Mouse (Mus musculus): ENCODE measurements at regions not wholly inside any gene's neighbourhood (a gene's known extent, or its start where the extent isn't known, plus 50 kb on each side); places are given as distances from the start of the nearest gene placed in this dataset.

- DNase-seq (ENCODE audit: low spot score) (no peak), ATAC-seq (replicated peaks; ENCODE audit: low FRiP score, low read depth) (no peak)
- Histone ChIP-seq H3K27ac (no peak overlapping the region), H3K27me3 (ENCODE audit: insufficient read depth, low read length) (no peaks in the 10 kb centered on the region), H3K4me3 (replicated peaks; ENCODE audit: low read depth, low read length) (no peak overlapping the region), H3K4me2 (ENCODE audit: low read length) (no peak overlapping the region), H3K9ac (ENCODE audit: low read depth, low read length) (no peak overlapping the region), H3K9me3 (replicated peaks; ENCODE audit: low read length) (no peaks in the 10 kb centered on the region), H3K36me3 (ENCODE audit: insufficient read depth, low read length) (no peaks in the 10 kb centered on the region), H3K4me1 (replicated peaks; ENCODE audit: insufficient read depth, low read length) (no peaks in the 10 kb centered on the region)
- 79% methylated on average over 1 of the region's 1 CpGs for WGBS
- TF ChIP-seq CTCF (IDR thresholded peaks at IDR 0.05; ENCODE audit: low read depth): no peak
Measured at GRCm38 (mm10) chr17:76110856-76111255, 559.1 kb upstream of the Fam98a start.

- no peaks in the 10 kb centered on the region for H3K9me3 ChIP-seq (replicated peaks; ENCODE audit: low read length)
- no peak overlapping the region for H3K27ac ChIP-seq
- TF ChIP-seq CTCF (IDR thresholded peaks at IDR 0.05; ENCODE audit: low read depth): no peak
- no peak overlapping the region for H3K9ac ChIP-seq (ENCODE audit: low read depth, low read length)
- no peaks in the 10 kb centered on the region for H3K36me3 ChIP-seq (ENCODE audit: insufficient read depth, low read length)
- DNase-seq (ENCODE audit: low spot score) (no peak), ATAC-seq (replicated peaks; ENCODE audit: low FRiP score, low read depth) (no peak)
- no peak overlapping the region for H3K4me2 ChIP-seq (ENCODE audit: low read length)
- WGBS: 88% methylated on average over 3 of the region's 3 CpGs
- no peak overlapping the region for H3K4me3 ChIP-seq (replicated peaks; ENCODE audit: low read depth, low read length)
- H3K27me3 ChIP-seq (ENCODE audit: insufficient read depth, low read length): no peaks in the 10 kb centered on the region
- no peaks in the 10 kb centered on the region for H3K4me1 ChIP-seq (replicated peaks; ENCODE audit: insufficient read depth, low read length)
Measured at GRCm38 (mm10) chr17:76083536-76083935, 531.8 kb upstream of the Fam98a start.

GRCm38 (mm10) chr17:76081780-76082179 lies 530.0 kb upstream of the Fam98a start:
- Histone ChIP-seq H3K4me3 (replicated peaks; ENCODE audit: low read depth, low read length) (no peak overlapping the region), H3K36me3 (ENCODE audit: insufficient read depth, low read length) (no peaks in the 10 kb centered on the region), H3K4me2 (ENCODE audit: low read length) (no peak overlapping the region), H3K9ac (ENCODE audit: low read depth, low read length) (no peak overlapping the region), H3K27ac (no peak overlapping the region), H3K9me3 (replicated peaks; ENCODE audit: low read length) (no peaks in the 10 kb centered on the region), H3K4me1 (replicated peaks; ENCODE audit: insufficient read depth, low read length) (no peaks in the 10 kb centered on the region), H3K27me3 (ENCODE audit: insufficient read depth, low read length) (no peaks in the 10 kb centered on the region)
- no peak for DNase-seq (ENCODE audit: low spot score)
- TF ChIP-seq CTCF (IDR thresholded peaks at IDR 0.05; ENCODE audit: low read depth): no peak
- ATAC-seq (replicated peaks; ENCODE audit: low FRiP score, low read depth): no peak
- 78% methylated on average over 2 of the region's 2 CpGs for WGBS

DNA sequence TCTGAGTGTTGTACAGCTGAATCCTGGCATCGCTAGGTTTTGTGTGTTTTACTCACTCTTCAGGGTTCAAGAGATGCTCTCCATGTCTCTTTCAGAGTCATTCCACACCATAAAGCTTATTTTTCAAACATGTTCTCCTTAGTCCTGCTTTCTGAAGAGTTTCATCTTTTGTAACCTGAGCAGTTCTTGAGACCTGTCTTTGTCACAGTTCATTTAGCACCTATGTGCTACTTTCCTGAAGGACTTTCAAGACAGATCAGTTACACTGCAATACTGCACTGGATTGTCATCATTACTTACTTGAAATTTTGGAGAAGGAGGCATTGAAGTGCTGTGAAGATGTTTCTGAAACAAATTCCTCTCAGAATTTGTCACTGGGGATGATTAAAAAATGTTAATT lies 494.7 kb upstream of the Fam98a start:
- Histone ChIP-seq H3K9ac (ENCODE audit: low read depth, low read length) (no peak overlapping the region), H3K27me3 (ENCODE audit: insufficient read depth, low read length) (no peaks in the 10 kb centered on the region), H3K36me3 (ENCODE audit: insufficient read depth, low read length) (no peaks in the 10 kb centered on the region), H3K27ac (no peak overlapping the region), H3K4me3 (replicated peaks; ENCODE audit: low read depth, low read length) (no peak overlapping the region), H3K4me1 (replicated peaks; ENCODE audit: insufficient read depth, low read length) (no peaks in the 10 kb centered on the region), H3K4me2 (ENCODE audit: low read length) (no peak overlapping the region), H3K9me3 (replicated peaks; ENCODE audit: low read length) (no peaks in the 10 kb centered on the region)
- no peak for TF ChIP-seq CTCF (IDR thresholded peaks at IDR 0.05; ENCODE audit: low read depth)
- 35% methylated on average over 1 of the region's 1 CpGs for WGBS
- DNase-seq (ENCODE audit: low spot score) (peak; percentile 22), ATAC-seq (replicated peaks; ENCODE audit: low FRiP score, low read depth) (0 out of 2 replicates have a peak, but pooled peaks have one; percentile 33)

DNA sequence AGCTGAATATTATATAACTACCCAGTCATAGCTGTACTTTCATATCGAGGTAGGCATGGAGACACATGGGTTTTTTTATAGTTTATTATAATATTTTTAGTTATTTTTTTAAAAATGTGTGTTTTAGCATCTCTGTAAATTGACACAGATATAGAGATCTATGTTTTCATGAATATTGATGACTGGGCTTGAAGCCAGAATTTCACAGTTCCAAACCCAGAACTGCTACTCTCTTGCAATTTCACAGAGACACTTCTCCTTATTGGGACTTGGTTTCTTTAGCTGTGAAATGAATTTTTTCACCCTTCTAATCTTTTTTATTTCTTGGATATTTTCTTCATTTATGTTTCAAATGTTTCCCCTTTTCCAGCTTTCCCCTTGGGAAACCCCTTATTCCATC lies 481.0 kb upstream of the Fam98a start:
- Histone ChIP-seq H3K9ac (ENCODE audit: low read depth, low read length) (no peak overlapping the region), H3K4me1 (replicated peaks; ENCODE audit: insufficient read depth, low read length) (no peaks in the 10 kb centered on the region), H3K4me3 (replicated peaks; ENCODE audit: low read depth, low read length) (no peak overlapping the region), H3K36me3 (ENCODE audit: insufficient read depth, low read length) (no peaks in the 10 kb centered on the region), H3K27ac (no peak overlapping the region), H3K27me3 (ENCODE audit: insufficient read depth, low read length) (no peaks in the 10 kb centered on the region), H3K9me3 (replicated peaks; ENCODE audit: low read length) (no peaks in the 10 kb centered on the region), H3K4me2 (ENCODE audit: low read length) (no peak overlapping the region)
- no peak for TF ChIP-seq CTCF (IDR thresholded peaks at IDR 0.05; ENCODE audit: low read depth)
- DNase-seq (ENCODE audit: low spot score): no peak
- no peak for ATAC-seq (replicated peaks; ENCODE audit: low FRiP score, low read depth)
- WGBS: 85% methylated on average over 1 of the region's 1 CpGs

GRCm38 (mm10) chr17:76008011-76008410 lies 456.3 kb upstream of the Fam98a start:
- no peak overlapping the region for H3K27ac ChIP-seq
- no peaks in the 10 kb centered on the region for H3K9me3 ChIP-seq (replicated peaks; ENCODE audit: low read length)
- no peaks in the 10 kb centered on the region for H3K27me3 ChIP-seq (ENCODE audit: insufficient read depth, low read length)
- H3K36me3 ChIP-seq (ENCODE audit: insufficient read depth, low read length): no peaks in the 10 kb centered on the region
- DNase-seq (ENCODE audit: low spot score): no peak
- H3K4me3 ChIP-seq (replicated peaks; ENCODE audit: low read depth, low read length): no peak overlapping the region
- 84% methylated on average over 1 of the region's 1 CpGs for WGBS
- no peaks in the 10 kb centered on the region for H3K4me1 ChIP-seq (replicated peaks; ENCODE audit: insufficient read depth, low read length)
- no peak overlapping the region for H3K4me2 ChIP-seq (ENCODE audit: low read length)
- no peak for TF ChIP-seq CTCF (IDR thresholded peaks at IDR 0.05; ENCODE audit: low read depth)
- no peak overlapping the region for H3K9ac ChIP-seq (ENCODE audit: low read depth, low read length)
- no peak for ATAC-seq (replicated peaks; ENCODE audit: low FRiP score, low read depth)

DNA sequence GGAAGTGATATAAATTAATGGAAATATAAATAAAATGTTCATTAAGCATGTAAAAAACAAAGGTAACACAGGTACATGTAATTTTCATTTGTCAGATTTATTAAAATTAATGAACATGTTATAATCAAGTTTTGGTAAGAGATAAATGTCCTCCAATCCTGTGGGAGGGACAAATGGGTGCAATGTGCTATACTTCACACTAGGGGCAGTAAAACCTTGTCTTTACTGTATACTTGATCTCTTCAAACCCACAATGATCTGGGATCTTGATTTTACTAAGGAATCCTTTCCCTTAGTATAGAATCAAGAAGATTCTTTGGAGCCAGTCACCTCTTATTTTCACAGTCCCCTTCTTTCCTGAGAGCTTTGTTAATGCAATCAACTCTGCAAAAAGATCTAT lies 451.1 kb upstream of the Fam98a start:
- no peaks in the 10 kb centered on the region for H3K36me3 ChIP-seq (ENCODE audit: insufficient read depth, low read length)
- no peak overlapping the region for H3K9ac ChIP-seq (ENCODE audit: low read depth, low read length)
- DNase-seq (ENCODE audit: low spot score): peak; percentile 57
- no peaks in the 10 kb centered on the region for H3K4me1 ChIP-seq (replicated peaks; ENCODE audit: insufficient read depth, low read length)
- ATAC-seq (replicated peaks; ENCODE audit: low FRiP score, low read depth): no peak
- no peak overlapping the region for H3K4me3 ChIP-seq (replicated peaks; ENCODE audit: low read depth, low read length)
- H3K27ac ChIP-seq: no peak overlapping the region
- no peaks in the 10 kb centered on the region for H3K9me3 ChIP-seq (replicated peaks; ENCODE audit: low read length)
- H3K4me2 ChIP-seq (ENCODE audit: low read length): no peak overlapping the region
- TF ChIP-seq CTCF (IDR thresholded peaks at IDR 0.05; ENCODE audit: low read depth): peak; percentile 61
- no peaks in the 10 kb centered on the region for H3K27me3 ChIP-seq (ENCODE audit: insufficient read depth, low read length)

Data from kidney, postnatal 0 days (tissue).